Mouse (Mus musculus) adrenal gland, adult (tissue): ENCODE measurements at regions not wholly inside any gene's neighbourhood (a gene's known extent, or its start where the extent isn't known, plus 50 kb on each side); places are given as distances from the start of the nearest gene placed in this dataset.

ENCODE experiments used
- DNase-seq, 2 experiments: peaks; one replicate each; pipeline ENCODE4 v3.0.0; 2022 to 2023; ENCODE audit warnings: low spot score in 1 of 2; ENCODE audit not compliant: inconsistent age in 2 of 2

GRCm38 (mm10) chr10:98699579-98699978, 214.6 kb upstream of the Atp2b1 start:
- no peak for DNase-seq

- DNase-seq: peak in 1 of 2 experiments; percentile 28
Measured at GRCm38 (mm10) chr10:98700407-98700806, 213.8 kb upstream of the Atp2b1 start.

GRCm38 (mm10) chr10:98701285-98701684, 212.9 kb upstream of the Atp2b1 start:
- DNase-seq: no peak

- no peak for DNase-seq
Measured at GRCm38 (mm10) chr10:98702470-98703215, 211.6 kb upstream of the Atp2b1 start.

- no peak for DNase-seq
Measured at GRCm38 (mm10) chr10:98703642-98704293, 210.4 kb upstream of the Atp2b1 start.

GRCm38 (mm10) chr10:98704559-98704958, 209.6 kb upstream of the Atp2b1 start:
- no peak for DNase-seq

- DNase-seq: no peak
Measured at GRCm38 (mm10) chr10:98717856-98718255, 196.3 kb upstream of the Atp2b1 start.

GRCm38 (mm10) chr10:98718706-98719105, 195.5 kb upstream of the Atp2b1 start:
- no peak for DNase-seq

- DNase-seq: no peak
Measured at GRCm38 (mm10) chr10:98720256-98721005, 193.8 kb upstream of the Atp2b1 start.

GRCm38 (mm10) chr10:98725110-98725509, 189.1 kb upstream of the Atp2b1 start:
- DNase-seq: no peak

GRCm38 (mm10) chr10:98727130-98727529, 187.1 kb upstream of the Atp2b1 start:
- no peak for DNase-seq

- DNase-seq: no peak
Measured at GRCm38 (mm10) chr10:98728396-98729030, 185.7 kb upstream of the Atp2b1 start.

GRCm38 (mm10) chr10:98733950-98734585, 180.1 kb upstream of the Atp2b1 start:
- DNase-seq: no peak

GRCm38 (mm10) chr10:98740507-98741147, 173.6 kb upstream of the Atp2b1 start:
- no peak for DNase-seq

- DNase-seq: peak in 1 of 2 experiments; percentile 40
Measured at GRCm38 (mm10) chr10:98741398-98741797, 172.8 kb upstream of the Atp2b1 start.

GRCm38 (mm10) chr10:98742822-98743605, 171.2 kb upstream of the Atp2b1 start:
- DNase-seq: peak; percentile 57 to 73

GRCm38 (mm10) chr10:98744246-98744645, 170.0 kb upstream of the Atp2b1 start:
- peak in 1 of 2 experiments; percentile 38 for DNase-seq

GRCm38 (mm10) chr10:98744662-98745061, 169.5 kb upstream of the Atp2b1 start:
- DNase-seq: no peak

GRCm38 (mm10) chr10:98745409-98745808, 168.8 kb upstream of the Atp2b1 start:
- no peak for DNase-seq

GRCm38 (mm10) chr10:98745861-98746260, 168.3 kb upstream of the Atp2b1 start:
- DNase-seq: no peak
